Mouse (Mus musculus) spleen, adult 10 weeks (tissue): ENCODE results near the gene S100a10. TPM values are rescaled to one million over a fixed set of nuclear protein-coding genes. Genes with fewer than 3 reads are reported as not detected.

Experiments used
- polyA plus RNA-seq: library from polyadenylated mRNA; stranded (reverse); fragments of 350-450 nt; fragmentation: Illumina TruSeq; extraction: RNeasy Lipid Tissue Mini Kit (QIAGEN cat#74804); gene quantifications from one replicate; pipeline ENCODE4 v1.2.3, GENCODE M21; 2015; ENCODE audit warnings: low replicate concordance; ENCODE audit not compliant: insufficient read depth

S100a10 gene
- polyA plus RNA-seq = 335 TPM

GRCm38 (mm10) chr3:93554981-93555877 is at the start of gene S100a10:
Gene S100a10, plus strand, starts transcription at chr3:93555080.

GRCm38 (mm10) chr3:93520330-93521193 is 34.3 kb upstream of the S100a10 start, which contains the start of gene S100a11:
Gene S100a11, plus strand, starts transcription at chr3:93520488.

Other genes with a start within 250 kb of the S100a10 start
- not detected for gene Hrnr, start 235.3 kb upstream of the S100a10 start, polyA plus RNA-seq
- not detected for gene Rptn, start 161.4 kb upstream of the S100a10 start, polyA plus RNA-seq
- gene Tchh, start 112.8 kb upstream of the S100a10 start, polyA plus RNA-seq = not detected
- not detected for gene Tchhl1, start 86.3 kb upstream of the S100a10 start, polyA plus RNA-seq
- 965 TPM for gene S100a11, start 34.6 kb upstream of the S100a10 start, polyA plus RNA-seq
- gene Tdpoz2, start 97.6 kb downstream of the S100a10 start, polyA plus RNA-seq = not detected
- gene Tdpoz1, start 121.2 kb downstream of the S100a10 start, polyA plus RNA-seq = not detected
- gene Gm37596, start 138.0 kb downstream of the S100a10 start, polyA plus RNA-seq = not detected
- gene Gm5773, start 217.9 kb downstream of the S100a10 start, polyA plus RNA-seq = not detected
- gene Tdpoz4, start 241.3 kb downstream of the S100a10 start, polyA plus RNA-seq = not detected